Mouse (Mus musculus) heart, adult 2 months (tissue): Measurements from ENCODE around the gene Ovch2. TPM values are rescaled to one million over a fixed set of nuclear protein-coding genes. Genes with fewer than 3 reads are reported as not detected.

Source experiments
- DNase-seq, 2 experiments: peaks; one replicate each; pipeline ENCODE4 v3.0.0; 2021
- H3K27ac ChIP-seq: fragments of 200-600 bp; 2 replicates; pipeline ENCODE4 v1.8.1; 2022
- H3K27me3 ChIP-seq: fragments of 200-500 bp; 2 replicates; pipeline ENCODE4 v1.6.1; 2012; ENCODE audit warnings: mild to moderate bottlenecking, low read length, inconsistent platforms, mixed read lengths; ENCODE audit not compliant: control insufficient read depth, insufficient read depth
- H3K36me3 ChIP-seq: fragments of 200-500 bp; 2 replicates; pipeline ENCODE4 v1.6.1; 2012; ENCODE audit warnings: low read length, inconsistent platforms; ENCODE audit not compliant: control insufficient read depth, insufficient read depth
- H3K4me1 ChIP-seq: fragments of 200-500 bp; 2 replicates; pipeline ENCODE4 v1.6.1; 2011; ENCODE audit warnings: low read length; ENCODE audit not compliant: control insufficient read depth, insufficient read depth
- H3K4me3 ChIP-seq: fragments of 200-600 bp; 2 replicates; pipeline ENCODE4 v1.8.1; 2022
- H3K79me2 ChIP-seq: fragments of 200-500 bp; replicated peaks from 2 replicates; pipeline ENCODE4 v1.6.1; 2012; ENCODE audit warnings: mild to moderate bottlenecking, inconsistent platforms, low read length, moderate library complexity, mixed read lengths; ENCODE audit not compliant: control insufficient read depth, insufficient read depth
- H3K9ac ChIP-seq: fragments of 200-500 bp; 2 replicates; pipeline ENCODE4 v1.6.1; 2012; ENCODE audit warnings: low read depth, mild to moderate bottlenecking, control low read depth, inconsistent platforms, low read length, mixed read lengths
- CTCF ChIP-seq: fragments of 200-600 bp; IDR thresholded peaks from 2 replicates; pipeline ENCODE4 v1.8.1; 2022; ENCODE audit warnings: antibody characterized with exemption, mild to moderate bottlenecking, moderate library complexity
- EP300 ChIP-seq: fragments of 200-500 bp; IDR thresholded peaks from 2 replicates; pipeline ENCODE4 v1.6.1; 2011; ENCODE audit warnings: low read depth, low read length, control low read depth; ENCODE audit not compliant: insufficient read depth
- POLR2A ChIP-seq: fragments of 200-500 bp; IDR thresholded peaks from 2 replicates; pipeline ENCODE4 v1.6.1; 2011; ENCODE audit warnings: mild to moderate bottlenecking, low read depth, low read length, control low read depth; ENCODE audit not compliant: insufficient read depth
- WGBS: fragments of 180-500 bp; shearing (Covaris S2); methylation state at CpG from one replicate; pipeline ENCODE4 v1.1.7; 2018; 5-methylcytosine and 5-hydroxymethylcytosine counted together
- intact Hi-C: fragments of 180-260 bp; cut with DNase I; formaldehyde crosslinking; loops from one replicate; pipeline ENCODE4 v1.15.1; 2025
- polyA plus RNA-seq: library from polyadenylated mRNA; depleted of rRNA; stranded (reverse); fragments of >200 nt; gene quantifications from 2 replicates; pipeline ENCODE4 v1.2.3, GENCODE M21; 2012
- total RNA-seq, 2 experiments: library from RNA; stranded (reverse); gene quantifications; 2 replicates each; pipeline ENCODE4 v1.2.3; 2021

Gene Ovch2
- total and polyA plus RNA-seq, 3 experiments = not detected

GRCm38 (mm10) chr7:107802138-107802537 lies 1.1 kb upstream of the Ovch2 start:
- H3K27me3 ChIP-seq = no peaks in the 10 kb centered on the region
- no peak overlapping the region for H3K9ac ChIP-seq
- intact Hi-C loops = no loop called here
- H3K36me3 ChIP-seq = no peaks in the 10 kb centered on the region
- H3K79me2 ChIP-seq = no peaks in the 10 kb centered on the region
- TF ChIP-seq CTCF = no peak
- TF ChIP-seq POLR2A = no peak
- no peak for TF ChIP-seq EP300
- H3K4me1 ChIP-seq = no peaks in the 10 kb centered on the region
- no peak overlapping the region for H3K4me3 ChIP-seq
- H3K27ac ChIP-seq = no peak overlapping the region
- no peak for DNase-seq
- 53% methylated on average over 3 of the region's 3 CpGs for WGBS

GRCm38 (mm10) chr7:107796500-107796899 lies 4.5 kb downstream of the Ovch2 start:
- no peaks in the 10 kb centered on the region for H3K79me2 ChIP-seq
- DNase-seq = no peak
- no peaks in the 10 kb centered on the region for H3K27me3 ChIP-seq
- no peak overlapping the region for H3K27ac ChIP-seq
- no peak for TF ChIP-seq CTCF
- TF ChIP-seq EP300 = no peak
- no peak for TF ChIP-seq POLR2A
- no peak overlapping the region for H3K9ac ChIP-seq
- no peak overlapping the region for H3K4me3 ChIP-seq
- H3K36me3 ChIP-seq = no peaks in the 10 kb centered on the region
- 70% methylated on average over 2 of the region's 2 CpGs for WGBS
- intact Hi-C loops = no loop called here
- no peaks in the 10 kb centered on the region for H3K4me1 ChIP-seq

- WGBS = 54% methylated on average over 3 of the region's 3 CpGs
- intact Hi-C loops = no loop called here
- Histone ChIP-seq H3K4me3 (no peak overlapping the region), H3K79me2 (no peaks in the 10 kb centered on the region), H3K27ac (no peak overlapping the region), H3K27me3 (no peaks in the 10 kb centered on the region), H3K9ac (no peak overlapping the region), H3K4me1 (no peaks in the 10 kb centered on the region), H3K36me3 (no peaks in the 10 kb centered on the region)
- DNase-seq = no peak
- TF ChIP-seq EP300 (no peak), CTCF (peak; percentile 78)
Observed at GRCm38 (mm10) chr7:107787977-107788620, 12.9 kb downstream of the Ovch2 start.

GRCm38 (mm10) chr7:107779611-107780010 lies 21.4 kb downstream of the Ovch2 start:
- Histone ChIP-seq H3K36me3 (no peaks in the 10 kb centered on the region), H3K27me3 (no peaks in the 10 kb centered on the region), H3K4me3 (no peak overlapping the region), H3K4me1 (no peaks in the 10 kb centered on the region), H3K27ac (no peak overlapping the region), H3K79me2 (no peaks in the 10 kb centered on the region), H3K9ac (no peak overlapping the region)
- 42% methylated on average over 4 of the region's 4 CpGs for WGBS
- TF ChIP-seq EP300 (no peak), POLR2A (no peak), CTCF (peak; percentile 83)
- DNase-seq = no peak
- intact Hi-C loops = loop anchor here (2.0 kb wide), 1 partner anchor 31 kb away; no protein-coding TSS in a partner anchor

GRCm38 (mm10) chr7:107778216-107778615 lies 22.8 kb downstream of the Ovch2 start:
- Histone ChIP-seq H3K27me3 (no peaks in the 10 kb centered on the region), H3K4me3 (no peak overlapping the region), H3K27ac (no peak overlapping the region), H3K4me1 (no peaks in the 10 kb centered on the region), H3K9ac (no peak overlapping the region), H3K79me2 (no peaks in the 10 kb centered on the region), H3K36me3 (no peaks in the 10 kb centered on the region)
- DNase-seq = no peak
- 40% methylated on average over 1 of the region's 1 CpGs for WGBS
- no peak for TF ChIP-seq CTCF
- no peak for TF ChIP-seq EP300
- TF ChIP-seq POLR2A = no peak
- intact Hi-C loops = loop anchor here (2.0 kb wide), 1 partner anchor 29 kb away; no protein-coding TSS in a partner anchor

- H3K27ac ChIP-seq = no peak overlapping the region
Observed at GRCm38 (mm10) chr7:107770812-107771211, 30.2 kb downstream of the Ovch2 start.

More at GRCm38 (mm10) chr7:107770812-107771211, 30.2 kb downstream of the Ovch2 start:
- TF ChIP-seq POLR2A (no peak), CTCF (no peak), EP300 (no peak)
- intact Hi-C loops = no loop called here
- 54% methylated on average over 6 of the region's 6 CpGs for whole genome bisulfite sequencing
- Histone ChIP-seq H3K36me3 (no peaks in the 10 kb centered on the region), H3K79me2 (no peaks in the 10 kb centered on the region), H3K4me1 (no peaks in the 10 kb centered on the region), H3K9ac (no peak overlapping the region), H3K4me3 (no peak overlapping the region), H3K27me3 (no peaks in the 10 kb centered on the region)
- DNase-seq = no peak
